16 mouse cellular contexts compared by ENCODE assay signal in genomic region chr9:122096822-122097511, GRCm38 (mm10).
"Had no signal": no experiment of that assay in that cellular context is flagged by ENCODE, and none has a peak within 500 bp of the region (broad histone marks: within the 10 kb centered on the region; RNA-seq: fewer than 3 reads in every experiment).

No protein-coding gene starts in this region.

- H3K4me1 ChIP-seq: midbrain, embryonic 13.5 days; midbrain, embryonic 15.5 days; neural tube, embryonic 13.5 days; neural tube, embryonic 15.5 days; stomach, embryonic 15.5 days had no signal

- ATAC-seq: midbrain, embryonic 13.5 days; midbrain, embryonic 15.5 days had no signal

- H3K9me3 ChIP-seq: megakaryocyte, embryonic 14.5 days; midbrain, embryonic 13.5 days; midbrain, embryonic 15.5 days; neural tube, embryonic 13.5 days; neural tube, embryonic 15.5 days; stomach, embryonic 15.5 days had no signal

- DNase-seq: lung, adult 18-20 months; lung, embryonic 14.5 days; lung, postnatal 10 days; lung, postnatal 4 days; right cerebral cortex, postnatal 14 days; thymus, adult 2 months; thymus, postnatal 14 days; thymus, postnatal 36 days had no signal

- H3K36me3 ChIP-seq: midbrain, embryonic 13.5 days; midbrain, embryonic 15.5 days; neural tube, embryonic 13.5 days; neural tube, embryonic 15.5 days; stomach, embryonic 15.5 days had no signal

- H3K4me2 ChIP-seq: lung, embryonic 14.5 days; midbrain, embryonic 11.5 days; midbrain, embryonic 13.5 days; midbrain, embryonic 15.5 days; neural tube, embryonic 13.5 days; neural tube, embryonic 15.5 days; stomach, embryonic 15.5 days had no signal

- H3K9ac ChIP-seq: lung, embryonic 14.5 days; midbrain, embryonic 13.5 days; midbrain, embryonic 15.5 days; neural tube, embryonic 13.5 days; neural tube, embryonic 15.5 days; stomach, embryonic 15.5 days had no signal

- H3K4me3 ChIP-seq: megakaryocyte, embryonic 14.5 days; midbrain, embryonic 13.5 days; midbrain, embryonic 15.5 days; neural tube, embryonic 13.5 days; neural tube, embryonic 15.5 days; stomach, embryonic 15.5 days had no signal

- H3K27me3 ChIP-seq: midbrain, embryonic 13.5 days; midbrain, embryonic 15.5 days; neural tube, embryonic 13.5 days; neural tube, embryonic 15.5 days; stomach, embryonic 15.5 days had no signal

- H3K27ac ChIP-seq: midbrain, embryonic 13.5 days; midbrain, embryonic 15.5 days; neural tube, embryonic 13.5 days; neural tube, embryonic 15.5 days; stomach, embryonic 15.5 days; stomach, postnatal 0 days had no signal
